Mouse (Mus musculus): ENCODE data around the gene Aff1. TPM values are rescaled to one million over a fixed set of nuclear protein-coding genes. Genes with fewer than 3 reads are reported as not detected.

The Aff1 gene
- polyA plus RNA-seq, 1 experiment from 2014 or later = 7.6 TPM

Other genes with a start within 250 kb of the Aff1 start
- gene Slc10a6, start 63.0 kb upstream of the Aff1 start, polyA plus RNA-seq (2015; fragmentation: Nextera tagmentation; extraction: Ambion mirVana) = 1.5 and 1.7 TPM in 2 replicates
- gene 1700016H13Rik, start 36.4 kb upstream of the Aff1 start, polyA plus RNA-seq (2015; fragmentation: Nextera tagmentation; extraction: Ambion mirVana) = 0.24 and 0.34 TPM in 2 replicates
- 11.4 and 13.2 TPM in 2 replicates for gene Klhl8, start 218.9 kb downstream of the Aff1 start, polyA plus RNA-seq (2015; fragmentation: Nextera tagmentation; extraction: Ambion mirVana)